Mouse (Mus musculus): ENCODE data around the gene Sptan1.

GRCm38 (mm10) chr2:29968638-29969037, 3.3 kb downstream of the Sptan1 start:
- no peak for TF ChIP-seq CTCF (IDR thresholded peaks at IDR 0.05; ENCODE audit: low read depth, low read length)
- no peak for TF ChIP-seq POLR2A (IDR thresholded peaks at IDR 0.05; ENCODE audit: borderline replicate concordance, low read depth, low read length)

Measured in bone marrow macrophage, adult 2 months (primary cell).